Mouse (Mus musculus) monocyte, adult 2 months (primary cell): ENCODE measurements around the gene Akr1d1.

Experiments
- DNase-seq, 2 experiments: peaks; one replicate each; pipeline ENCODE4 v3.0.0; 2022; ENCODE audit warnings: low spot score in 2 of 2, low read depth in 1 of 2

The Akr1d1 gene

DNA sequence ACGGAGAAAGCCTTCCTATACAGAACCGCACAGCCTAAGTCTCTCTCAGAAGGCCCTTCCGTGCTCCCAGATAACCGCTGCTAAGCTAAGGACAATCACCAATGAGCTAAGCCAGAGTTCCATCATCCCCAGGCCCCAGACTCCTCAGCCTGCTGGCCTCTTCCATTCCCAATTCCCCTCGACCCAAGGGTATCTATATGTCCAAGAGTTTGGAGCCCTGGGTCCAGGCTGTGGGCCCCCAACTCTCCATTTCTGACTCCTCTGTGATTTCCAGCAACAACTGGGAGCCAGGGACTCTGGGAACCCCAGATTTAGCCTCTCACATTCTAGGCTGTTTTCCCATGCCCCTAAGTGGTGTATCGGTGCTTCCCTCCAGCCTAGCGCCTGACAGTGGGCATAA lies 86.2 kb downstream of the Akr1d1 start:
- no peak for DNase-seq

GRCm38 (mm10) chr6:37617431-37618011 lies 87.5 kb downstream of the Akr1d1 start:
- DNase-seq = peak; percentile 9 to 37
